In the genomic region with DNA sequence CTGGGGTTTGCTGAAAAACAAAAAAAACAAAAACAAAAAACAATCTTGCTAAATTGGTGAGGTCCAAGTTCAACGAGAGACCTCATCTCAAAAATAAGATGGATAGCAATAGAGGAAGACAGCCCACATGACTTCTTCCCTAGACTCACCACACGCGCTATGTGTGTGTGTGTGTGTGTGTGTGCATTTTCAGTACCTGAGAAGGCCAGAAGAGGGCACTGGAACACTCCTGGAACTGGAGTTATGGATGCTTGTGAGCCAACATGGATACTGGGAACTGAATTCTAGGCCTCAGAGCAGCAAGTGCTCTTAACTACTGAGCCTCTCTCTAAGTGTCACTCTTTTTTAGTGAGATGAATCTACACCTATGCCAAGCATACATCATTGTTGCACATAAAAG, we compare ENCODE assay signal across 19 mouse cellular contexts. TPM values are rescaled to one million over a fixed set of nuclear protein-coding genes. Genes with fewer than 3 reads are reported as not detected.
DNase-seq lines count a peak whose midpoint lies in the region; ATAC-seq and TF ChIP-seq lines count a peak whose summit lies in the region.
"Had no signal": no experiment of that assay in that cellular context is flagged by ENCODE, and none has a peak within 500 bp of the region (broad histone marks: within the 10 kb centered on the region; RNA-seq: fewer than 3 reads in every experiment).

No protein-coding gene starts in this region.

- peak; percentile 33; the same call in 1 of the 2 replicates for TF ChIP-seq CTCF in kidney, postnatal 0 days (IDR thresholded peaks at IDR 0.05; ENCODE audit: low read depth)
- TF ChIP-seq CTCF in midbrain, postnatal 0 days (IDR thresholded peaks at IDR 0.05) = peak; percentile 36

- H3K27ac ChIP-seq in forebrain, embryonic 10.5 days = no peak overlapping the region
- no peak overlapping the region for H3K27ac ChIP-seq in forebrain, embryonic 16.5 days (ENCODE audit: low read length)
- H3K27ac ChIP-seq in kidney, postnatal 0 days = no peak overlapping the region
- no peak overlapping the region for H3K27ac ChIP-seq in midbrain, postnatal 0 days (ENCODE audit: low read depth, low read length)
- no peak overlapping the region for H3K27ac ChIP-seq in midbrain, embryonic 11.5 days (ENCODE audit: low read depth, low read length)
- H3K27ac ChIP-seq: heart, embryonic 15.5 days; limb, embryonic 15.5 days; midbrain, embryonic 12.5 days had no signal

- 0 out of 2 replicates have a peak, but pooled peaks cover 3% of the 10 kb centered on the region for H3K4me1 ChIP-seq in forebrain, embryonic 10.5 days
- no peaks in the 10 kb centered on the region for H3K4me1 ChIP-seq in forebrain, embryonic 16.5 days (replicated peaks; ENCODE audit: control insufficient read depth, insufficient read depth, low read length)
- H3K4me1 ChIP-seq in kidney, postnatal 0 days (replicated peaks; ENCODE audit: insufficient read depth, low read length) = no peaks in the 10 kb centered on the region
- no peaks in the 10 kb centered on the region for H3K4me1 ChIP-seq in midbrain, postnatal 0 days (ENCODE audit: insufficient read depth, low read length)
- no peaks in the 10 kb centered on the region for H3K4me1 ChIP-seq in midbrain, embryonic 11.5 days (ENCODE audit: control insufficient read depth, insufficient read depth, low read length)
- H3K4me1 ChIP-seq: limb, embryonic 15.5 days; midbrain, embryonic 12.5 days had no signal

- H3K4me3 ChIP-seq in forebrain, embryonic 10.5 days = no peak overlapping the region
- H3K4me3 ChIP-seq in forebrain, embryonic 16.5 days (replicated peaks; ENCODE audit: low read length) = no peak overlapping the region
- H3K4me3 ChIP-seq in kidney, postnatal 0 days (replicated peaks; ENCODE audit: low read depth, low read length) = no peak overlapping the region
- H3K4me3 ChIP-seq in midbrain, postnatal 0 days (ENCODE audit: low read depth, low read length) = no peak overlapping the region
- no peak overlapping the region for H3K4me3 ChIP-seq in midbrain, embryonic 11.5 days (ENCODE audit: low read depth, low read length)
- H3K4me3 ChIP-seq: erythroblast, embryonic 14.5 days; heart, embryonic 15.5 days; limb, embryonic 15.5 days; midbrain, embryonic 12.5 days had no signal

- DNase-seq in forebrain, embryonic 10.5 days (ENCODE audit: extremely low spot score, low spot score) = peak; percentile 14
- DNase-seq in kidney, postnatal 0 days (ENCODE audit: low spot score) = no peak
- no peak for DNase-seq in kidney, adult 18-20 months
- DNase-seq in midbrain, postnatal 0 days (ENCODE audit: low spot score) = no peak
- no peak for DNase-seq in midbrain, embryonic 11.5 days (ENCODE audit: low spot score, missing footprints)
- DNase-seq in adrenal gland, adult 18-20 months (ENCODE audit: low spot score in 2 of 2) = no peak
- no peak for DNase-seq in cerebellum, adult 8-10 months
- DNase-seq: cerebellum, adult 11 months; embryo, embryonic 11 days; gastrocnemius, postnatal 36 days; right cerebral cortex, postnatal 4 days; thymus, postnatal 14 days had no signal

- no peaks in the 10 kb centered on the region for H3K27me3 ChIP-seq in forebrain, embryonic 10.5 days (ENCODE audit: poor library complexity, severe bottlenecking)
- no peaks in the 10 kb centered on the region for H3K27me3 ChIP-seq in forebrain, embryonic 16.5 days (replicated peaks; ENCODE audit: control insufficient read depth, insufficient read depth, low read length)
- no peaks in the 10 kb centered on the region for H3K27me3 ChIP-seq in kidney, postnatal 0 days (ENCODE audit: insufficient read depth, low read length)
- H3K27me3 ChIP-seq in midbrain, postnatal 0 days (ENCODE audit: insufficient read depth, low read length) = no peaks in the 10 kb centered on the region
- no peaks in the 10 kb centered on the region for H3K27me3 ChIP-seq in midbrain, embryonic 11.5 days (ENCODE audit: control insufficient read depth, insufficient read depth, low read length)
- H3K27me3 ChIP-seq: heart, embryonic 15.5 days; limb, embryonic 15.5 days; midbrain, embryonic 12.5 days had no signal

- H3K9me3 ChIP-seq in forebrain, embryonic 10.5 days = peaks cover 17% of the 10 kb centered on the region
- no peaks in the 10 kb centered on the region for H3K9me3 ChIP-seq in forebrain, embryonic 16.5 days (ENCODE audit: control insufficient read depth, low read length)
- no peaks in the 10 kb centered on the region for H3K9me3 ChIP-seq in kidney, postnatal 0 days (replicated peaks; ENCODE audit: low read length)
- no peaks in the 10 kb centered on the region for H3K9me3 ChIP-seq in midbrain, postnatal 0 days (ENCODE audit: low read length)
- H3K9me3 ChIP-seq in midbrain, embryonic 11.5 days (ENCODE audit: control insufficient read depth, low read length) = no peaks in the 10 kb centered on the region
- H3K9me3 ChIP-seq: G1E; heart, embryonic 15.5 days had no signal

- no peak overlapping the region for H3K4me2 ChIP-seq in forebrain, embryonic 16.5 days (ENCODE audit: low read length)
- H3K4me2 ChIP-seq in kidney, postnatal 0 days (ENCODE audit: low read length) = no peak overlapping the region
- no peak overlapping the region for H3K4me2 ChIP-seq in midbrain, postnatal 0 days (ENCODE audit: low read depth, low read length, poor library complexity, severe bottlenecking)
- no peak overlapping the region for H3K4me2 ChIP-seq in midbrain, embryonic 11.5 days
- H3K4me2 ChIP-seq: heart, embryonic 15.5 days; limb, embryonic 15.5 days; midbrain, embryonic 12.5 days had no signal

- 96% methylated on average over 3 of the region's 3 CpGs for WGBS in forebrain, embryonic 10.5 days
- 98% methylated on average over 3 of the region's 3 CpGs for WGBS in forebrain, embryonic 16.5 days
- 95% methylated on average over 3 of the region's 3 CpGs for WGBS in kidney, postnatal 0 days
- WGBS in midbrain, postnatal 0 days = over 99% methylated on average over 3 of the region's 3 CpGs
- 97% methylated on average over 3 of the region's 3 CpGs for WGBS in midbrain, embryonic 11.5 days

- H3K9ac ChIP-seq in forebrain, embryonic 16.5 days (replicated peaks; ENCODE audit: low read depth, low read length) = no peak overlapping the region
- H3K9ac ChIP-seq in kidney, postnatal 0 days (ENCODE audit: low read depth, low read length) = no peak overlapping the region
- no peak overlapping the region for H3K9ac ChIP-seq in midbrain, postnatal 0 days (replicated peaks; ENCODE audit: low read length, poor library complexity, severe bottlenecking)
- H3K9ac ChIP-seq in midbrain, embryonic 11.5 days (ENCODE audit: low read length) = no peak overlapping the region
- H3K9ac ChIP-seq: heart, embryonic 15.5 days; limb, embryonic 15.5 days; midbrain, embryonic 12.5 days had no signal

- peaks cover 53% of the 10 kb centered on the region for H3K36me3 ChIP-seq in forebrain, embryonic 10.5 days (replicated peaks)
- H3K36me3 ChIP-seq in forebrain, embryonic 16.5 days (ENCODE audit: control insufficient read depth, insufficient read depth) = peaks cover 12% of the 10 kb centered on the region
- H3K36me3 ChIP-seq in kidney, postnatal 0 days (ENCODE audit: insufficient read depth, low read length) = 0 out of 2 replicates have a peak, but pooled peaks cover 6% of the 10 kb centered on the region
- no peaks in the 10 kb centered on the region for H3K36me3 ChIP-seq in midbrain, postnatal 0 days (ENCODE audit: insufficient read depth, low read length)
- H3K36me3 ChIP-seq in midbrain, embryonic 11.5 days (ENCODE audit: control insufficient read depth, insufficient read depth, low read length) = peaks cover 8% of the 10 kb centered on the region

- no peak for ATAC-seq in forebrain, embryonic 16.5 days
- no peak for ATAC-seq in kidney, postnatal 0 days (replicated peaks; ENCODE audit: low FRiP score, low read depth)
- ATAC-seq in midbrain, postnatal 0 days (ENCODE audit: low FRiP score) = no peak
- ATAC-seq in midbrain, embryonic 11.5 days (ENCODE audit: low FRiP score) = no peak
- ATAC-seq: hindbrain, embryonic 16.5 days had no signal

RNA-seq across cellular contexts. Expression of a gene that starts 13.1 kb away (rescaled TPM):
- 133 and 140 TPM in 2 replicates for polyA plus RNA-seq in forebrain, embryonic 10.5 days (2016; fragmentation: Nextera tagmentation; extraction: Ambion mirVana)
- 25.0 and 33.4 TPM in 2 replicates for polyA plus RNA-seq in forebrain, embryonic 16.5 days (2015; fragmentation: Nextera tagmentation; extraction: Ambion mirVana)
- polyA plus RNA-seq in kidney, postnatal 0 days (2015; fragmentation: Nextera tagmentation; extraction: Ambion mirVana) = 39.0 and 41.9 TPM in 2 replicates
- 16.2 and 21.1 TPM in 2 replicates for total RNA-seq in midbrain, postnatal 0 days (2014; rRNA removed)
- 11.7 and 12.3 TPM in 2 replicates for polyA plus RNA-seq in midbrain, postnatal 0 days (2015; fragmentation: Nextera tagmentation; extraction: Ambion mirVana)
- 67.9 and 73.8 TPM in 2 replicates for polyA plus RNA-seq in midbrain, embryonic 11.5 days (2014; fragmentation: Nextera tagmentation; extraction: Ambion mirVana)
- total RNA-seq in adrenal gland, adult 18-20 months (2021) = 10 to 100 TPM in 1 of 2 experiments, 1 to 10 TPM in 1; 7.6 to 15.9 TPM
